Mouse (Mus musculus) thymus, adult 2 months (tissue): Measurements from ENCODE around the gene Glra4.

Experiments used
- CTCF ChIP-seq: fragments of 200-500 bp; IDR thresholded peaks from 2 replicates; pipeline ENCODE4 v1.5.1; 2012; ENCODE audit warnings: mild to moderate bottlenecking, control low read depth, low read length, moderate library complexity, borderline replicate concordance; ENCODE audit not compliant: control insufficient read depth, poor library complexity, insufficient read depth; ENCODE audit errors: extremely low read depth
- POLR2A ChIP-seq: fragments of 200-500 bp; IDR thresholded peaks from 2 replicates; pipeline ENCODE4 v1.6.1; 2012; ENCODE audit warnings: mild to moderate bottlenecking, low read length, control low read depth, moderate library complexity; ENCODE audit not compliant: control insufficient read depth, poor library complexity, insufficient read depth; ENCODE audit errors: extremely low read depth

DNA sequence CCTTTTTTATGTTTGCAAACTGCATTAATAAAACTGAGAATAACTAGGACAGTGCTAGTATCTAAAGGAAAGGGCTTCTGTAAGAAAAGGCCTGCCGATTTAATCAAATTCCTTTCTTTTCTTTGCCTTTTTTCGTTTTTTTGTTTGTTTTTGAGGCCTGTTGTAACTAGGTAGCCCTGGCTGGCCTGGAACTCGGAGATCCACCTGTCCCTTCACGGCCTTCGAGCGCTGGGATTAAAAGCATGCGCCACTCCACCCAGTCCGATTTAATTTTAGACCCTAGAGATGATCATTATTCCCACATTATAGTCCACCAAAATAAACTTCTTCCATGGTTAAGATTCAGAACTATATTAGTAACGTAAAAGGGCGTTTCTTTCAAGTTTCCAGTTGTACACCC lies 37.7 kb downstream of the Glra4 start:
- no peak for TF ChIP-seq POLR2A
- no peak for TF ChIP-seq CTCF
